Mouse (Mus musculus) brain, embryonic 14.5 days (tissue): ENCODE data around the gene Myo18b.

Experiments used
- CTCF ChIP-seq: fragments of 200-500 bp; IDR thresholded peaks from 2 replicates; pipeline ENCODE4 v1.5.1; 2012; ENCODE audit warnings: inconsistent platforms, mild to moderate bottlenecking, moderate library complexity, borderline replicate concordance; ENCODE audit not compliant: insufficient read depth, insufficient read length; ENCODE audit errors: extremely low read depth
- POLR2A ChIP-seq: fragments of 200-500 bp; IDR thresholded peaks from 2 replicates; pipeline ENCODE4 v1.6.1; 2012; ENCODE audit warnings: mild to moderate bottlenecking, inconsistent platforms, borderline replicate concordance; ENCODE audit not compliant: poor library complexity, insufficient read depth, insufficient read length, severe bottlenecking; ENCODE audit errors: extremely low read depth

DNA sequence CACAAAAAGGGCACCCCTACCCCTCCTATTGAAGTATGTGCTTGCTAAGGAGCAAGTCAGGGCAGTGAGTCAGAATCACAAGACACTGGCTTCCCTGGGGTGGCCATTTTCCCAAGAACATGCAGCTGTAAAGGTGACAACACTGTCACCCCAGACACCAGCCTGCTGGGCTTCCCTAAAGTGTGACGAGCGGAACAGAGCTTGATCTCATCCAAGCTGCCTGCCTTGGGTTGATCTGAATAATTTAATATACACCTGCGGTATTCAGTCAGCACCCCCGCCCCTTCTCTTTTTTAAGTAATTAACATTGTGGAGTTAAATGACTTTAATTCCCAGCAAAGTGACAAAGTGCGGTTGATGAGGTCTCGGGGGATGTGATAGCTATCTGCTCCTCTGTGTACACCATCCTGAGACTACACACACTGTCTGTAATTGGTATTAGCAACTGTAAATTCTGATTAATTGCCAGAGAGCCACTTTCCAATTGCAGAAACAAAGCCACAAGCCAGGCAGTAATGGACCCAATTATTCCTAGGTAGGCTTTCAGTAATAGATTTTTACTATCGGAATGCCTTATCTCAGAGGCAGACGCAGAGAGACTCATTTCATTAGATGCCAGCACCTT is 148.7 kb downstream of the Myo18b start:
- TF ChIP-seq POLR2A (no peak), CTCF (no peak)
